Mouse (Mus musculus) kidney, postnatal 36 days (tissue): Measurements from ENCODE around the gene Gm3752.
"Not testable (repeated sequence)": the region's sequence is repeated elsewhere in the genome, so short reads cannot be mapped to it uniquely, and the experiment has no call there.

Experiments
- DNase-seq, 2 experiments: peaks; one replicate each; pipeline ENCODE4 v3.0.0; 2021 to 2022; ENCODE audit warnings: mixed read lengths in 2 of 2

Gene Gm3752

GRCm38 (mm10) chr14:7483662-7484061, at the start of gene Gm3752:
Gene Gm3752 (minus strand): TSS chr14:7483762.
- not testable (repeated sequence) for DNase-seq

DNA sequence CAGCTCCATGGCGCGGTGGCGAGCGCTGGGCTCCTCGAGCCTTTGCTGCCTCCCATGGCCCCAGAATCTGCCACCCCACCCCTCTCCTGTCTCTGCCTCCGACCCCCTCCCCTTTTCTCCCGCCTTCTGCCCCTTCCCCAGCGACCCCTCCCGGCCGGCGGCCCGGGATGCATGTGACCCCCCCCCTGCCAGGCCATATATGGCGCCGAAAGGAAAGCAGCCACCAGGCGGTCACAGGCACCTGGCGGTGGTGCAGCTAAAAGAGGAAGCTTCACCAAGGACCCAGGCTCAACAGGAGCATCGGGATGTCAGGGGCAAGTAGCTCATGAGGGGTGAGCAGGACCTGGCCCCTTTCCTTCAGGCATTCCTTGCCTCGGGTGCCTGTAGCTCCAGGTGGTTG, 5.2 kb upstream of the Gm3752 start:
- not testable (repeated sequence) for DNase-seq

DNA sequence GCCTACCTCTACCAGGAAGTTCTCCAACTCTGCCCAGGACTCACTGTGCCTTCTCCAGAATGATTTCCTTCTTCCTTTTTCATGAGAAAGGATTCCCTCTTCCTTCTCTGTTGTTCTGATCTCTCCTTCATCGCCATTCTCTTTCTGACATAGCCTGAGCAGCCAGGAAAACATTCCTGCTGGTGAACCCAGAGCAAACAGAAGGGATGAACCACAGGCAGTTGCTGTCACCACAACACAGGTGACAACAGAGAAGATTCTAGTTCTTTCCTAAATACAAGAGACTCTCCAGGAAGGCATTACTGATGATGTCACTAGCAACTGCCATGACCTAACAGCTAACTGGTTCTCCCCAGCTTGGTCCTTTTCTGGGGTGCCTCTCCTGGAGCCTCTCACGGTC, 32.7 kb downstream of the Gm3752 start, which contains the start of gene Gm3755:
TSS of gene Gm3755 (minus strand) at position 101 of the 400 bp plus-strand sequence.
- not testable (repeated sequence) for DNase-seq

- DNase-seq = not testable (repeated sequence)
These were observed 61.1 kb downstream of the Gm3752 start for GRCm38 (mm10) chr14:7422496-7422895.
